Mouse (Mus musculus) liver, adult 2 months (tissue): ENCODE results near the gene Ppp4r1. TPM values are rescaled to one million over a fixed set of nuclear protein-coding genes. Genes with fewer than 3 reads are reported as not detected.

Source experiments
- DNase-seq: peaks from one replicate; pipeline ENCODE4 v3.0.0-alpha.2; 2011; ENCODE audit warnings: low read depth, low spot score; ENCODE audit errors: extremely low read depth
- H3K27ac ChIP-seq: fragments of 200-500 bp; replicated peaks from 2 replicates; pipeline ENCODE4 v1.5.1; 2012; ENCODE audit warnings: low read depth, mild to moderate bottlenecking, control low read depth, inconsistent platforms, low read length; ENCODE audit not compliant: insufficient read depth
- H3K27me3 ChIP-seq: fragments of 200-500 bp; 2 replicates; pipeline ENCODE4 v1.6.1; 2012; ENCODE audit warnings: mild to moderate bottlenecking, moderate library complexity, low read length, inconsistent platforms; ENCODE audit not compliant: control insufficient read depth, insufficient read depth
- H3K36me3 ChIP-seq: fragments of 200-500 bp; 2 replicates; pipeline ENCODE4 v1.6.1; 2012; ENCODE audit warnings: low read length, inconsistent platforms; ENCODE audit not compliant: control insufficient read depth, insufficient read depth
- H3K4me1 ChIP-seq: fragments of 200-500 bp; 2 replicates; pipeline ENCODE4 v1.6.1; 2011; ENCODE audit warnings: low read length; ENCODE audit not compliant: control insufficient read depth, insufficient read depth
- H3K4me3 ChIP-seq: fragments of 200-500 bp; 2 replicates; pipeline ENCODE4 v1.5.1; 2011; ENCODE audit warnings: low read depth, mild to moderate bottlenecking, control low read depth, low read length, moderate library complexity; ENCODE audit not compliant: insufficient read depth
- H3K79me2 ChIP-seq: fragments of 200-500 bp; 2 replicates; pipeline ENCODE4 v1.6.1; 2012; ENCODE audit warnings: inconsistent platforms, mild to moderate bottlenecking, low read length, moderate library complexity; ENCODE audit not compliant: control insufficient read depth, insufficient read depth
- H3K9ac ChIP-seq: fragments of 200-500 bp; 2 replicates; pipeline ENCODE4 v1.6.1; 2012; ENCODE audit warnings: low read depth, mild to moderate bottlenecking, control low read depth, inconsistent platforms, low read length
- CTCF ChIP-seq: fragments of 200-500 bp; IDR thresholded peaks from 2 replicates; pipeline ENCODE4 v1.5.1; 2011; ENCODE audit warnings: low read depth, low read length, control low read depth
- POLR2A ChIP-seq: fragments of 200-500 bp; IDR thresholded peaks from 2 replicates; pipeline ENCODE4 v1.6.1; 2011; ENCODE audit warnings: low read length, control low read depth; ENCODE audit not compliant: insufficient read depth; ENCODE audit errors: extremely low read depth
- WGBS: fragments of 180-500 bp; shearing (Covaris S2); methylation state at CpG from one replicate; pipeline ENCODE4 v1.1.7; 2018; 5-methylcytosine and 5-hydroxymethylcytosine counted together
- polyA plus RNA-seq: library from polyadenylated mRNA; depleted of rRNA; stranded (reverse); fragments of >200 nt; gene quantifications from 2 replicates; pipeline ENCODE4 v1.2.3, GENCODE M21; 2012
- total RNA-seq: library from RNA; depleted of rRNA; stranded (reverse); fragments of >200 nt; gene quantifications from 2 replicates; pipeline ENCODE4 v1.2.3, GENCODE M21; 2014

The Ppp4r1 gene
- total and polyA plus RNA-seq, 2 experiments = 12.6 to 15.1 TPM

GRCm38 (mm10) chr17:65739874-65740725 lies 42.3 kb upstream of the Ppp4r1 start:
- Histone ChIP-seq H3K9ac (no peak overlapping the region), H3K79me2 (no peaks in the 10 kb centered on the region), H3K27ac (no peak overlapping the region), H3K4me1 (no peaks in the 10 kb centered on the region), H3K4me3 (no peak overlapping the region), H3K36me3 (no peaks in the 10 kb centered on the region), H3K27me3 (no peaks in the 10 kb centered on the region)
- DNase-seq = no peak
- no peak for TF ChIP-seq CTCF
- TF ChIP-seq POLR2A = no peak
- WGBS = 79% methylated on average over 15 of the region's 15 CpGs

- WGBS = 87% methylated on average over 4 of the region's 4 CpGs
- no peak for DNase-seq
Observed at GRCm38 (mm10) chr17:65741565-65741964, 40.8 kb upstream of the Ppp4r1 start.

GRCm38 (mm10) chr17:65742245-65742905 lies 40.0 kb upstream of the Ppp4r1 start:
- no peaks in the 10 kb centered on the region for H3K4me1 ChIP-seq
- no peak overlapping the region for H3K9ac ChIP-seq
- no peaks in the 10 kb centered on the region for H3K27me3 ChIP-seq
- H3K36me3 ChIP-seq = no peaks in the 10 kb centered on the region
- H3K4me3 ChIP-seq = no peak overlapping the region
- H3K79me2 ChIP-seq = no peaks in the 10 kb centered on the region
- WGBS = 95% methylated on average over 10 of the region's 10 CpGs
- TF ChIP-seq CTCF = no peak
- no peak for DNase-seq
- H3K27ac ChIP-seq = no peak overlapping the region

More at GRCm38 (mm10) chr17:65741565-65741964, 40.8 kb upstream of the Ppp4r1 start:
- no peak overlapping the region for H3K27ac ChIP-seq
- no peak overlapping the region for H3K4me3 ChIP-seq
- no peaks in the 10 kb centered on the region for H3K27me3 ChIP-seq
- H3K4me1 ChIP-seq = no peaks in the 10 kb centered on the region
- no peak for TF ChIP-seq POLR2A
- TF ChIP-seq CTCF = no peak
- no peaks in the 10 kb centered on the region for H3K79me2 ChIP-seq
- H3K36me3 ChIP-seq = no peaks in the 10 kb centered on the region
- H3K9ac ChIP-seq = no peak overlapping the region

- DNase-seq = no peak
- no peaks in the 10 kb centered on the region for H3K4me1 ChIP-seq
- H3K27me3 ChIP-seq = no peaks in the 10 kb centered on the region
- 83% methylated on average over 4 of the region's 4 CpGs for WGBS
- no peak overlapping the region for H3K9ac ChIP-seq
- no peaks in the 10 kb centered on the region for H3K79me2 ChIP-seq
- H3K36me3 ChIP-seq = no peaks in the 10 kb centered on the region
- no peak overlapping the region for H3K4me3 ChIP-seq
- TF ChIP-seq POLR2A = no peak
- TF ChIP-seq CTCF = no peak
- H3K27ac ChIP-seq = no peak overlapping the region
Observed at GRCm38 (mm10) chr17:65742969-65743368, 39.4 kb upstream of the Ppp4r1 start.

GRCm38 (mm10) chr17:65743664-65744330 lies 38.6 kb upstream of the Ppp4r1 start:
- TF ChIP-seq POLR2A (no peak), CTCF (no peak)
- Histone ChIP-seq H3K4me3 (no peak overlapping the region), H3K4me1 (no peaks in the 10 kb centered on the region), H3K36me3 (no peaks in the 10 kb centered on the region), H3K27me3 (no peaks in the 10 kb centered on the region), H3K27ac (no peak overlapping the region), H3K9ac (no peak overlapping the region), H3K79me2 (no peaks in the 10 kb centered on the region)
- no peak for DNase-seq
- 85% methylated on average over 11 of the region's 11 CpGs for WGBS

GRCm38 (mm10) chr17:65746314-65746713 lies 36.1 kb upstream of the Ppp4r1 start:
- no peak for DNase-seq
- WGBS = 90% methylated on average over 6 of the region's 6 CpGs

More at GRCm38 (mm10) chr17:65746314-65746713, 36.1 kb upstream of the Ppp4r1 start:
- Histone ChIP-seq H3K27ac (no peak overlapping the region), H3K36me3 (no peaks in the 10 kb centered on the region), H3K4me3 (no peak overlapping the region), H3K79me2 (no peaks in the 10 kb centered on the region), H3K4me1 (no peaks in the 10 kb centered on the region), H3K27me3 (no peaks in the 10 kb centered on the region), H3K9ac (no peak overlapping the region)
- TF ChIP-seq CTCF (no peak), POLR2A (no peak)
